Mouse (Mus musculus): ENCODE data around the gene Hnrnpf. TPM values are rescaled to one million over a fixed set of nuclear protein-coding genes. Genes with fewer than 3 reads are reported as not detected.

Gene Hnrnpf
- polyA plus RNA-seq (2015; fragmentation: Nextera tagmentation; extraction: Ambion mirVana) = 751 and 822 TPM in 2 replicates

DNA sequence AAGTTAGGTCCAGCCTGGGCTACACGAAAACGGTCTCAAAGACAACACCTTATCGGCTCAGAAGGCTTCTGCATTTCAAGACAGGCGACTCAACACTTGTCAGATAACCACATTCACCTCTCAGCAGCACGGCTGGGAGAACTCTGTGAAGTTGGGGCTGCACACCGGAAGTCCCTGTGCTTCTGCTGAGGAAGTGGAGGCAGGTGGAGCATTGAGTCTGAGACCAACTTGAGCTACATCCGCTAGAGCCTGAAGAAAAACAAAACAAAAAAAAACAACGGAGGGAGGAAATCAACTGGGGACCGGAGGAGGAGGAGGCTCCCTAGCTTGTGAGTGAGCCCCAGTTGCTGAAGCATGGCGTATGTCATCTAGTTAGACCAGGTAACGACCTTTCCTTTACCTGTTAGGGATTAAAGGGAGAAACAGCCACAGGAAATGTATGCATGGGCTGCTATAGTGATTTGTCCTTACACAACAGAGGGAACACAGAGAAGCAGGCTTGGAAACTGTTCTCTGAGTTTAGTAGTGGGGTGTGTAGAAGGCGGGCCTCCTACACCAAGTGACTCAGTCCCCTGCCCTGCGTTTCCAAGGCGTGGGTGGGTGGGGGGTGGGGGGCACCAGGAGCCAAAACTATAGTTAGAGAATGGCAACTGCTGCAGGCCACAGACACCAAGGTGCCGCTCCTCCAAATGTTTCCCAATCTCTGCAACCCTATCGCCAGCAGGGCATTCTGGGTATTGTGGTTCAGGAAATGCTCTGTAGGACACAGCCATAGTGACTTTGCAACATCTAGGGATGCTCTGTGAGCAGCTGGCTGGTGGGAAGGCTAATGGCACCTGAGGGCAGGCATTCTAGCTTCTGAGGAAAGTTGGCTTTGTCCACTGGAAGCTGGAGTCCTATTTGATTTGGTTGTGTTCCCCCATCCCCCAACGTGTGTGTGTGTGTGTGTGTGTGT, at the start of gene Hnrnpf:
Gene Hnrnpf (plus strand): TSS at position 199 of the 955 bp plus-strand sequence.
- no peak for ATAC-seq
- H3K27me3 ChIP-seq (replicated peaks; ENCODE audit: control insufficient read depth, insufficient read depth, low read length) = no peaks in the 10 kb centered on the region
- no peak within 1 kb of the TSS for H3K4me3 ChIP-seq (ENCODE audit: low read length)
- no peaks in the 10 kb centered on the region for H3K9me3 ChIP-seq (ENCODE audit: control insufficient read depth, low read length)
- WGBS = 74% methylated on average over 17 of the region's 17 CpGs
- no peak within 1 kb of the TSS for H3K9ac ChIP-seq (ENCODE audit: low read depth, low read length)
- H3K27ac ChIP-seq (ENCODE audit: low read length) = no peak within 1 kb of the TSS
- H3K4me2 ChIP-seq (ENCODE audit: low read depth, low read length) = no peak within 1 kb of the TSS
- no peaks in the 10 kb centered on the region for H3K4me1 ChIP-seq (ENCODE audit: control insufficient read depth, insufficient read depth, low read length)
- no peaks in the 10 kb centered on the region for H3K36me3 ChIP-seq (ENCODE audit: control insufficient read depth, insufficient read depth, low read length)

DNA sequence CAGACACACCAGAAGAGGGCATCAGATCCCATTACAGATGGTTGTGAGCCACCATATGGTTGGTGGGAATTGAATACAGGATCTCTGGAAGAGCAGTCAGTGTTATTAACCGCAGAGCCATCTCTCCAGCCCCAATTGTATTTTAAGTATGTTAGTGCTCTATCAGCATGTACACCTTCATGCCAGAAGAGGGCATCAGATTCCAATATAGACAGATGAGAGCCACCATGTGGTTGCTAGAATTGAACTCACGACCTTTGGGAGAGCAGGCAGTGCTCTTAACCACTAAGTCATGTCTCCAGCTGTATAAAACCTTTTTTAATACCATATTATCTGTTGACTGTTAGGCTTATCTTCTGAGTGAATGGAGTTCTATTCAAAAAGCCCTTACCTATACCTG, 48.4 kb upstream of the Hnrnpf start:
- Histone ChIP-seq H3K27ac (ENCODE audit: low read length) (no peak overlapping the region), H3K4me3 (ENCODE audit: low read length) (no peak overlapping the region), H3K9me3 (ENCODE audit: control insufficient read depth, low read length) (no peaks in the 10 kb centered on the region), H3K4me1 (ENCODE audit: control insufficient read depth, insufficient read depth, low read length) (no peaks in the 10 kb centered on the region), H3K27me3 (replicated peaks; ENCODE audit: control insufficient read depth, insufficient read depth, low read length) (no peaks in the 10 kb centered on the region), H3K36me3 (ENCODE audit: control insufficient read depth, insufficient read depth, low read length) (peaks cover 7% of the 10 kb centered on the region; the same call in 1 of the 2 replicates), H3K9ac (ENCODE audit: low read depth, low read length) (no peak overlapping the region), H3K4me2 (ENCODE audit: low read depth, low read length) (no peak overlapping the region)
- ATAC-seq = no peak
- WGBS = 65% methylated on average over 2 of the region's 2 CpGs

DNA sequence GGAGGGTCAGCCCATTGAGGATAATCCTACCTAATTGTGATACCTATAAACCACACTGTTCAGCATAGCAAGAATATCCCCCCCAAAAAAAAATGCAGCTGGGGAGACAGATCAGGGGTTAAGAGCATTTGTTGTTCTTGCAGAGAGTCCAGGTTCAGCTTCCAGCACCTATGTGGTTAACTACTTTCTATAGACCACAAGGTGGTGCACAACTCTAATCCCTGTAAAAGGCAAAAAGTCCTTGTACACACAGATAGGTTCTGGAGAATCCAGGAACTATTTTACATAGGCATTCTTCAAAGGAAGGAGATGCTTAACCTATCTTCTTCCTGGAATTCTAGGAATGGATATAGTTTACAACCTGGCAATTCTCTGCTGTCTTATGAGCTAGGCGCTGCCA, 42.1 kb upstream of the Hnrnpf start:
- Histone ChIP-seq H3K27ac (ENCODE audit: low read length) (no peak overlapping the region), H3K4me1 (ENCODE audit: control insufficient read depth, insufficient read depth, low read length) (no peaks in the 10 kb centered on the region), H3K9ac (ENCODE audit: low read depth, low read length) (no peak overlapping the region), H3K36me3 (ENCODE audit: control insufficient read depth, insufficient read depth, low read length) (no peaks in the 10 kb centered on the region), H3K4me3 (ENCODE audit: low read length) (no peak overlapping the region), H3K9me3 (ENCODE audit: control insufficient read depth, low read length) (no peaks in the 10 kb centered on the region), H3K27me3 (replicated peaks; ENCODE audit: control insufficient read depth, insufficient read depth, low read length) (no peaks in the 10 kb centered on the region), H3K4me2 (ENCODE audit: low read depth, low read length) (no peak overlapping the region)
- ATAC-seq = peak; percentile 48
- 53% methylated on average over 1 of the region's 1 CpGs for WGBS

DNA sequence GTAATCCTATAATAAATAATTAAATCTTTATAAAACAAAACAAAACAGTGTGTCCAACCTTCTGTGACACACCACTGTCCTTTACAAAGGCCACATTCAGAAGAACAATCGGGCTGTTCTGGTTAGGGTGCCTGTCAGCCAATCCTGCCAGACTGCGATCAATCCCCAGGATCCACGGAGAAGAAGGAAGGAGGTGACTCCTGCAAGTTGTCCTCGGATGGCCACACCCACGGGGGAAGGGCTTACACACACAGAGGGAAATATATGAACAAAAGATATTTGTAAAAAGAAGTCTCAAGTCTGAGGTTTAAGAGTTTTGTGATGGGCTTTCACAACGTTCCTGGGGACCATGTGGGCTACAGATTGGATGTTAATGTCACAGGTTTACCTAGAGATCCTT, 38.3 kb upstream of the Hnrnpf start, which contains the start of gene Zfp239:
Gene Zfp239 (plus strand): TSS at position 253 of the 400 bp plus-strand sequence.
- WGBS = 62% methylated on average over 6 of the region's 6 CpGs
- H3K9me3 ChIP-seq (ENCODE audit: control insufficient read depth, low read length) = no peaks in the 10 kb centered on the region

DNA sequence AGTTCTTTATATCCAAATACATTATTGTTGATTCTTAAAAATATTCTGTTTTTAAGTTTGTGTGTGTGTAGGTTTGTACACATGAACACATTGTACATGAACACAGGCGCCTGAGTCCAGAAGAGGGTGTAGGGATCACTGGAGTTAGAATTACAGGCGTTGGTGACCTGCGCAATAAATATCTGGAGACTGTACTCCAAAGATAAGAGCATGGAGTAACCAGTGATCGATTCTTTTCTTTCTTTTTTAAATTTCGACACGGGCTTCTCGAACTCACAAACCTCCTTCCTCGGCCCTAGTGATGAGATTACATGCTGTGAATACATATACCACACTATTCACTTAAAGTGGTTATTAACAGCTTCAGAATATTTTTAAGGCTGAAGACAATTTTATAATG, 37.7 kb upstream of the Hnrnpf start:
- peak overlapping the region; percentile 87 for H3K4me3 ChIP-seq (ENCODE audit: low read length)
- no peaks in the 10 kb centered on the region for H3K36me3 ChIP-seq (ENCODE audit: control insufficient read depth, insufficient read depth, low read length)
- 72% methylated on average over 8 of the region's 8 CpGs for WGBS
- H3K9me3 ChIP-seq (ENCODE audit: control insufficient read depth, low read length) = no peaks in the 10 kb centered on the region
- H3K9ac ChIP-seq (ENCODE audit: low read depth, low read length) = no peak overlapping the region
- 0 out of 2 replicates have a peak overlapping the region, but pooled peaks have one; percentile 28 for H3K27ac ChIP-seq (ENCODE audit: low read length)
- peak; percentile 49 for ATAC-seq
- H3K4me1 ChIP-seq (ENCODE audit: control insufficient read depth, insufficient read depth, low read length) = peaks cover 5% of the 10 kb centered on the region; the same call in 1 of the 2 replicates
- no peaks in the 10 kb centered on the region for H3K27me3 ChIP-seq (replicated peaks; ENCODE audit: control insufficient read depth, insufficient read depth, low read length)
- H3K4me2 ChIP-seq (ENCODE audit: low read depth, low read length) = peak overlapping the region; percentile 97

More for the DNA sequence above, 38.3 kb upstream of the Hnrnpf start, which contains the start of gene Zfp239:
- H3K4me1 ChIP-seq (ENCODE audit: control insufficient read depth, insufficient read depth, low read length) = peaks cover 5% of the 10 kb centered on the region; the same call in 1 of the 2 replicates
- peak within 1 kb of the TSS; percentile 87 for H3K4me3 ChIP-seq (ENCODE audit: low read length)
- H3K27ac ChIP-seq (ENCODE audit: low read length) = 0 out of 2 replicates have a peak within 1 kb of the TSS, but pooled peaks have one; percentile 28
- no peak for ATAC-seq
- H3K27me3 ChIP-seq (replicated peaks; ENCODE audit: control insufficient read depth, insufficient read depth, low read length) = no peaks in the 10 kb centered on the region
- H3K9ac ChIP-seq (ENCODE audit: low read depth, low read length) = peak within 1 kb of the TSS; percentile 76
- H3K4me2 ChIP-seq (ENCODE audit: low read depth, low read length) = peak within 1 kb of the TSS; percentile 97
- H3K36me3 ChIP-seq (ENCODE audit: control insufficient read depth, insufficient read depth, low read length) = no peaks in the 10 kb centered on the region

DNA sequence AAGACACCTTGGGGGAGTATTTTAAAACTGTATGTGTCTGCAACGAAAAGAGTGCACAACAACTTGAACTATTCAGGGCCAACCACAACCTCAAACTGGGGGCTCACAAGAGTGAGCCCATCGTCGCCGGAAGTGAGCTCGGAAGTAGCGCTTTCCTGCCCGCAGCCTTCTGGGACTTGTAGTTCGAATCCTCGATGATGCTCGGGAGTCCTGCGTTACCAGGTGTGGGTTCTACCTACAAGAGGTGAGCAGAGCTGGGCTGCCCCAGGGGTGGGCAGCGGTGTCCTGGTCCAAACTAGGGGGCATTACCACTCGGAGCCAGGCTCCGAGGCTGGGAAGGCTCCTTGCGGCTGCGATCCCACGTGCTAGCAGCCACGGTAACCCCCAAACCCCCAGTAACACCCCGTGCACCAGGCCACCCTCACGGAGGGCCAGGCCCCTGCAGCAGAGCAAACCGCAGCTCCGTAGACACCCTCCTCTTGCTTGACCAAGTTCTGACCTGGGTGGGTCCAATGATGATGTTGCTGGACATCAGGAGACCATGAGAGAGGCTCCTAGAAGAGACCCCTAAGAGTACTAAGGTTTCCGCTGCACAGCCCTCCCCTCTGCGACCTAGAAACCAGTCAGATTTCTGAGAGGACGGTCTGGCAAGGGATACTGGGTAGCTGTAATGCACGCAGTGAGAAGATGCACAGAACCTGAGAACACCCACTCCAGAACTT, 37.1 kb upstream of the Hnrnpf start:
- Histone ChIP-seq H3K27ac (ENCODE audit: low read length) (no peak overlapping the region), H3K36me3 (ENCODE audit: control insufficient read depth, insufficient read depth, low read length) (no peaks in the 10 kb centered on the region), H3K4me3 (ENCODE audit: low read length) (peak overlapping the region; percentile 87), H3K27me3 (replicated peaks; ENCODE audit: control insufficient read depth, insufficient read depth, low read length) (no peaks in the 10 kb centered on the region), H3K9ac (ENCODE audit: low read depth, low read length) (peak overlapping the region; percentile 76), H3K4me2 (ENCODE audit: low read depth, low read length) (peak overlapping the region; percentile 97), H3K9me3 (ENCODE audit: control insufficient read depth, low read length) (no peaks in the 10 kb centered on the region), H3K4me1 (ENCODE audit: control insufficient read depth, insufficient read depth, low read length) (peaks cover 5% of the 10 kb centered on the region; the same call in 1 of the 2 replicates)
- ATAC-seq = peak; percentile 85
- WGBS = 2% methylated on average over 26 of the region's 26 CpGs

DNA sequence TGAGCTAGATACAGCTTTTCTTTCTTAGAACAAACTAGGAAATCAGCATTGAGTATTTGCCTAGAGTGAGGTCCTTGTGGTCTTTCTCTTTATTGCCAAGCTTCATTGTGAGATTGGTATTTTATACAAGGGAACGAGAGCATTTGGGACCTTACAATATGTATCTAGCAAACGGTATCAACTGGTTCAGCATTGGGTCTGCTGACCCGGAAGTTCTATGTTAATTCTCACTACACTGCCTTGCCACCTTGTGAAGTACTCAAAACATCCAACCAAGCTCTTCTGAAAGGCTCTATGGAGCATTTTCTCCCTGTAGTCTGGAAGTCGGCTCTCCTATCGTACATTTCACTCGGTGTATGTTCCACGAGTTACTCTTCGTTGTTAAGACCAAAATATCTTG, 36.4 kb upstream of the Hnrnpf start:
- ATAC-seq = no peak
- WGBS = 93% methylated on average over 8 of the region's 8 CpGs
- no peaks in the 10 kb centered on the region for H3K9me3 ChIP-seq (ENCODE audit: control insufficient read depth, low read length)
- peaks cover 5% of the 10 kb centered on the region; the same call in 1 of the 2 replicates for H3K4me1 ChIP-seq (ENCODE audit: control insufficient read depth, insufficient read depth, low read length)
- peak overlapping the region; percentile 87 for H3K4me3 ChIP-seq (ENCODE audit: low read length)
- no peak overlapping the region for H3K9ac ChIP-seq (ENCODE audit: low read depth, low read length)
- H3K27ac ChIP-seq (ENCODE audit: low read length) = no peak overlapping the region
- H3K36me3 ChIP-seq (ENCODE audit: control insufficient read depth, insufficient read depth, low read length) = no peaks in the 10 kb centered on the region
- no peaks in the 10 kb centered on the region for H3K27me3 ChIP-seq (replicated peaks; ENCODE audit: control insufficient read depth, insufficient read depth, low read length)
- peak overlapping the region; percentile 97 for H3K4me2 ChIP-seq (ENCODE audit: low read depth, low read length)

DNA sequence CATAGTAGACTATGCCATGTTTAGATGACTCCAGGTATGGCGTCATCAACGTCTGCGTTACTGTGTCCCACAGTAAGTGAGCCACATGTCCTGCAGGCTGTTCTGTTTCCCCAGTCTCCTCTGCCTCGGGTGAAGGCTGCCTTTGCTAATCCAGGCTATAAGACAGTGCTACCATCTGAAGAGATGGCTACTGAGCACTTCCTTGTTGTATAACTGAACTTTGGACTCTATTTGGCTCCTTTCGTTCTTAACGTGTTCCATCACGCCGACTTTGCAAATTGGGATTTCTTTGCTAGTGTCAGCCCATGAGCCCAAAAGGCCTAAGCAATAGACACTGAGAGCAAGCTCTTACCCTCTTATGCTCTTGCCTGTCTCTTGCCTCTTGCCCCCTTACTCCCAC, 31.9 kb upstream of the Hnrnpf start:
- Histone ChIP-seq H3K27me3 (replicated peaks; ENCODE audit: control insufficient read depth, insufficient read depth, low read length) (no peaks in the 10 kb centered on the region), H3K4me2 (ENCODE audit: low read depth, low read length) (no peak overlapping the region), H3K9ac (ENCODE audit: low read depth, low read length) (no peak overlapping the region)

DNA sequence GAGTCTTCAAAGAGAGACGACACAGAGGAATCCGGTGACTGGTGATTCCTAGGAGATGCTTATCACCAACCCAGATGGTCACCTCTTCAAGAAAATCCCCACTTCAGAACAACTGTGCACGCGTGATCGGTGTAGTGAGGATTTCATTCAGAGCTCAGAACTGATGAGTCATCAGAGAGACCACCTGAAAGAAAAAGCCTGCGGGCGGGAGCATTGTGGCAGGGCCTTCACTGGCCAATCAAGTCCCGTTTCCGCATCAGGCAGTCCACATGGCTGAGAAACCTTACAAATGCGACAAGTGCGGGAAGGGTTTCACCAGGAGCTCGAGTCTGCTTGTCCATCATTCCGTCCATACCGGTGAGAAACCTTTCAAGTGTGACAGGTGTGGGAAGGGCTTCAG, 29.1 kb upstream of the Hnrnpf start:
- no peaks in the 10 kb centered on the region for H3K27me3 ChIP-seq (replicated peaks; ENCODE audit: control insufficient read depth, insufficient read depth, low read length)
- no peak for ATAC-seq
- no peak overlapping the region for H3K4me3 ChIP-seq (ENCODE audit: low read length)
- no peak overlapping the region for H3K9ac ChIP-seq (ENCODE audit: low read depth, low read length)
- no peak overlapping the region for H3K4me2 ChIP-seq (ENCODE audit: low read depth, low read length)
- no peak overlapping the region for H3K27ac ChIP-seq (ENCODE audit: low read length)
- H3K9me3 ChIP-seq (ENCODE audit: control insufficient read depth, low read length) = no peaks in the 10 kb centered on the region
- whole genome bisulfite sequencing = 80% methylated on average over 14 of the region's 14 CpGs
- H3K36me3 ChIP-seq (ENCODE audit: control insufficient read depth, insufficient read depth, low read length) = no peaks in the 10 kb centered on the region
- H3K4me1 ChIP-seq (ENCODE audit: control insufficient read depth, insufficient read depth, low read length) = no peaks in the 10 kb centered on the region

More for the DNA sequence above, 31.9 kb upstream of the Hnrnpf start:
- WGBS = 84% methylated on average over 8 of the region's 8 CpGs
- H3K27ac ChIP-seq (ENCODE audit: low read length) = no peak overlapping the region
- no peak overlapping the region for H3K4me3 ChIP-seq (ENCODE audit: low read length)
- H3K36me3 ChIP-seq (ENCODE audit: control insufficient read depth, insufficient read depth, low read length) = no peaks in the 10 kb centered on the region
- H3K9me3 ChIP-seq (ENCODE audit: control insufficient read depth, low read length) = no peaks in the 10 kb centered on the region
- peaks cover 4% of the 10 kb centered on the region; the same call in 1 of the 2 replicates for H3K4me1 ChIP-seq (ENCODE audit: control insufficient read depth, insufficient read depth, low read length)
- ATAC-seq = no peak

All from intestine, embryonic 16.5 days (tissue).